Mouse (Mus musculus): ENCODE data around the gene Knstrn. TPM values are rescaled to one million over a fixed set of nuclear protein-coding genes. Genes with fewer than 3 reads are reported as not detected.
A peak's percentile ranks its signal among the peaks of the same experiment; 100 is the strongest.

The Knstrn gene
- polyA plus RNA-seq, 1 experiment from 2014 or later = 14.8 TPM

DNA sequence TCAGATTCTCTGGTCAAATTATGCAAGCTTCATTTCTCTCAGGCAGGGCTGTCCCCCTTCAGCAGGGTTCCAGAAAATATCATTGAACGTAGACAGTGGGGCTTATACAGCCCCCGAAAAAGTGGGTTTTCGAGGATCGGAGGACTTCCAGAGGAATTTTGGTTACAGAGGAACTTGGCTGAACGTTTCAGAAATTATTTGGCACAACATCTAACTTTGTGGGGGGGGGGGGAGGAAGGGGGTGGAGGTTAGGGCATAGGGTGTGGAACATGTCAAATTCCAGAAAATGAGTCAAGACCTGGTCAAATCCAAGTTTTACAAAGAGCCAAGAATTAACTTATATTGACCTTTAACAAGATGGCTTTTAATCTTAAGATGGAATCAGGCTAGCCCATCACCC, 15.3 kb downstream of the Knstrn start:
- ATAC-seq (ENCODE audit: low FRiP score) = no peak
- Histone ChIP-seq H3K9ac (replicated peaks) (no peak overlapping the region), H3K36me3 (0 out of 2 replicates have a peak, but pooled peaks cover 3% of the 10 kb centered on the region), H3K4me2 (no peak overlapping the region), H3K4me1 (no peaks in the 10 kb centered on the region), H3K9me3 (replicated peaks) (no peaks in the 10 kb centered on the region), H3K27ac (replicated peaks) (no peak overlapping the region), H3K4me3 (replicated peaks) (no peak overlapping the region), H3K27me3 (replicated peaks) (no peaks in the 10 kb centered on the region)
- WGBS = 97% methylated on average over 5 of the region's 5 CpGs

DNA sequence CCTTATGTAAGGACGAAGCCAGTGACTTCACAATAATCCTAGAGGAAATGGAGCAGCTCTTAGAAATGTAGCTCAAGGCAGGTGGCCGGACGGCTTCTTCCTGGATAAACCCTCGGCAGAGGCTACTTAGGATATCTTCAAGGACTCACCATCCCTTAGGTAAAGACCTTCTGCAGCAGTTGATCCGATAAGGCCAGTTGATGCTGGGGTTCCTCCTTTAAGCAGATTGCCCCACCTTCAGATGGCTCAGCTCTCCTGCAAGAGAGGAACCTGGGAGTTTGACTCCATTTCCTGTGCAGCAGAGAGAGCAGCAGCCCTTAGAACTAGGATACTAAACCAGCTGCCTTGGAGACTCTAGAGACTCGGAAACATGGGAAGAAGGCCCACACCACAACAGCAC, 20.3 kb downstream of the Knstrn start:
- no peak overlapping the region for H3K4me2 ChIP-seq
- no peaks in the 10 kb centered on the region for H3K9me3 ChIP-seq (replicated peaks)
- H3K27ac ChIP-seq (replicated peaks) = no peak overlapping the region
- H3K36me3 ChIP-seq = no peaks in the 10 kb centered on the region
- no peaks in the 10 kb centered on the region for H3K4me1 ChIP-seq
- no peaks in the 10 kb centered on the region for H3K27me3 ChIP-seq (replicated peaks)
- ATAC-seq (ENCODE audit: low FRiP score) = no peak
- no peak overlapping the region for H3K4me3 ChIP-seq (replicated peaks)
- no peak overlapping the region for H3K9ac ChIP-seq (replicated peaks)
- 90% methylated on average over 6 of the region's 6 CpGs for WGBS

DNA sequence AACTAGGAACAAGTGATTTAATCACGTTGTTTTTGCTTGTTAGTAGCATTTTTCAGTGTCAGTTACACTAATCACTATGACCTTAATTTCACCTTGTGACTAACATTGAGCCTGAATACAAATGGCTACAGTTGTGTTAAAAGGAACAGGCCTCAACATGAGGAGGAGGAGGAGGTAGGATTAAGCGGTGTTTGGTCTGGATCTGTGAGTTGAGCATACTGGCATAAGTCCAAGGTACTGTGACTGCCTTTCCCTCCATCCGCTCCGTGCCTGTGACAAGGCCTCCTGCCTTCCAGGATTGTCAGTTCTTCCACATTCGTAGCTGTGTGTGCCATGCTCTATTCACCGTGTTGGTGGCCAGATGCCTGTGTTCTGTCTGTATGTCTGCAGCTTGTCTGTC, 21.3 kb downstream of the Knstrn start:
- Histone ChIP-seq H3K36me3 (no peaks in the 10 kb centered on the region), H3K27ac (replicated peaks) (no peak overlapping the region), H3K4me2 (no peak overlapping the region), H3K27me3 (replicated peaks) (no peaks in the 10 kb centered on the region), H3K9ac (replicated peaks) (no peak overlapping the region), H3K4me1 (no peaks in the 10 kb centered on the region), H3K9me3 (replicated peaks) (no peaks in the 10 kb centered on the region), H3K4me3 (replicated peaks) (no peak overlapping the region)
- ATAC-seq (ENCODE audit: low FRiP score) = no peak
- 87% methylated on average over 6 of the region's 6 CpGs for WGBS

GRCm38 (mm10) chr2:118838330-118838729, 24.5 kb downstream of the Knstrn start:
- ATAC-seq (ENCODE audit: low FRiP score) = no peak
- Histone ChIP-seq H3K27ac (replicated peaks) (no peak overlapping the region), H3K4me2 (no peak overlapping the region), H3K9ac (replicated peaks) (no peak overlapping the region), H3K36me3 (no peaks in the 10 kb centered on the region), H3K27me3 (replicated peaks) (no peaks in the 10 kb centered on the region), H3K9me3 (replicated peaks) (no peaks in the 10 kb centered on the region), H3K4me1 (no peaks in the 10 kb centered on the region), H3K4me3 (replicated peaks) (no peak overlapping the region)
- 56% methylated on average over 5 of the region's 5 CpGs for WGBS

- Histone ChIP-seq H3K4me2 (no peak overlapping the region), H3K36me3 (no peaks in the 10 kb centered on the region), H3K9me3 (replicated peaks) (no peaks in the 10 kb centered on the region), H3K9ac (replicated peaks) (no peak overlapping the region), H3K27me3 (replicated peaks) (no peaks in the 10 kb centered on the region), H3K4me3 (replicated peaks) (no peak overlapping the region), H3K27ac (replicated peaks) (no peak overlapping the region), H3K4me1 (no peaks in the 10 kb centered on the region)
- ATAC-seq (ENCODE audit: low FRiP score) = no peak
- WGBS = 75% methylated on average over 5 of the region's 5 CpGs
Measured at GRCm38 (mm10) chr2:118841186-118841585, 27.4 kb downstream of the Knstrn start.

GRCm38 (mm10) chr2:118841774-118842173, 28.0 kb downstream of the Knstrn start:
- no peak for ATAC-seq (ENCODE audit: low FRiP score)
- Histone ChIP-seq H3K9ac (replicated peaks) (no peak overlapping the region), H3K27ac (replicated peaks) (no peak overlapping the region), H3K9me3 (replicated peaks) (no peaks in the 10 kb centered on the region), H3K4me3 (replicated peaks) (no peak overlapping the region), H3K27me3 (replicated peaks) (no peaks in the 10 kb centered on the region), H3K4me2 (no peak overlapping the region), H3K36me3 (no peaks in the 10 kb centered on the region), H3K4me1 (no peaks in the 10 kb centered on the region)
- 85% methylated on average over 4 of the region's 4 CpGs for WGBS

DNA sequence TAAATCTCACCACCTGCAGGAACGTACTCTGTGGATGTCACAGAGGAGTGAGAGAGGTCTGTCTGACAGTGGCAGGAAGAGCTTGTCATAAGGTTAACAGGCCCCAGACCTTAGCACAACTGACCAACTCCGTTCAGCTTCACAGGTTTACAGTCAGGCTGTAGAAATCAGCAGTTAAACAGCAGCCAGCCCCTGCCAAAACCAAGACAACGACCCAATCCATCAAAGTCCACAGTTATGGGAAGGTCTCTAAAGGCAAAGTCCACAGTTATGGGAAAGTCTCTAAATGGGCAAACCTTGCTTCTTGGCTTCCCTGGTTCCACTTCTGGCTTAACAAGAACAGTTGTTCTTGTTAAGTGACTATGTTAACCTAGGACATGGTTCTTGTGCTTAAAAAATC, 30.6 kb downstream of the Knstrn start:
- ATAC-seq (ENCODE audit: low FRiP score) = no peak
- Histone ChIP-seq H3K9me3 (replicated peaks) (no peaks in the 10 kb centered on the region), H3K4me3 (replicated peaks) (no peak overlapping the region), H3K4me2 (no peak overlapping the region), H3K27me3 (replicated peaks) (no peaks in the 10 kb centered on the region), H3K27ac (replicated peaks) (no peak overlapping the region), H3K9ac (replicated peaks) (no peak overlapping the region), H3K36me3 (no peaks in the 10 kb centered on the region), H3K4me1 (no peaks in the 10 kb centered on the region)
- 85% methylated on average over 3 of the region's 3 CpGs for WGBS

DNA sequence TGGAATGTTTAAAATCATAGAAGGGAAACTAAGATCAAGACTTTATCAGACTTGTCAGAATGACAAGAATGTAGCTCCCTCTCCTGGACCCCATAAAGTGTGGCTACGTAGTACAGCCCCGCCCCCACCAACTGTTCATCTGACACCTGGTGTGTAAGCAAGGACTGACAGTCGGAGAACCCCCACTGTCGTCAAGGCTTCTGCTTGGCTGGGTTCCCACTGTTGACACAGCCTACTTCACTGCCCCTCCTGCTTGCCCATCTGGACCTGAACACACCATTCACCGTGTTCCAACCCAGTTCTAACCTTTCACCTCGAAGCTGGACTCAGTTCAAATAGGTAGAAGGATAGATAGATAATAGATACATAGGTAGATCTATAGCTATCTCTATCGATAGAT, 32.4 kb downstream of the Knstrn start:
- Histone ChIP-seq H3K4me2 (no peak overlapping the region), H3K36me3 (no peaks in the 10 kb centered on the region), H3K4me1 (no peaks in the 10 kb centered on the region), H3K9ac (replicated peaks) (no peak overlapping the region), H3K9me3 (replicated peaks) (no peaks in the 10 kb centered on the region), H3K4me3 (replicated peaks) (no peak overlapping the region), H3K27ac (replicated peaks) (no peak overlapping the region), H3K27me3 (replicated peaks) (no peaks in the 10 kb centered on the region)
- WGBS = 62% methylated on average over 7 of the region's 7 CpGs
- ATAC-seq (ENCODE audit: low FRiP score) = no peak

- Histone ChIP-seq H3K9me3 (replicated peaks) (no peaks in the 10 kb centered on the region), H3K4me2 (no peak overlapping the region), H3K27ac (replicated peaks) (no peak overlapping the region), H3K4me3 (replicated peaks) (no peak overlapping the region), H3K36me3 (no peaks in the 10 kb centered on the region), H3K4me1 (no peaks in the 10 kb centered on the region), H3K9ac (replicated peaks) (no peak overlapping the region), H3K27me3 (replicated peaks) (no peaks in the 10 kb centered on the region)
- WGBS = 20% methylated on average over 3 of the region's 3 CpGs
- ATAC-seq (ENCODE audit: low FRiP score) = no peak
Measured at GRCm38 (mm10) chr2:118851756-118852155, 38.0 kb downstream of the Knstrn start.

- Histone ChIP-seq H3K4me2 (peak within 1 kb of the TSS; percentile 80), H3K9me3 (replicated peaks) (no peaks in the 10 kb centered on the region), H3K4me3 (replicated peaks) (peak within 1 kb of the TSS; percentile 72), H3K27ac (replicated peaks) (peak within 1 kb of the TSS; percentile 85), H3K4me1 (peaks cover 21% of the 10 kb centered on the region), H3K9ac (replicated peaks) (peak within 1 kb of the TSS; percentile 66), H3K27me3 (replicated peaks) (no peaks in the 10 kb centered on the region), H3K36me3 (0 out of 2 replicates have a peak, but pooled peaks cover 3% of the 10 kb centered on the region)
- ATAC-seq (ENCODE audit: low FRiP score) = peak; percentile 100
- 2% methylated on average over 34 of the region's 34 CpGs for WGBS
Measured at GRCm38 (mm10) chr2:118861454-118862339, 47.9 kb downstream of the Knstrn start, which contains the start of gene Ivd. Gene Ivd, plus strand, starts transcription at chr2:118861954.

GRCm38 (mm10) chr2:118862340-118862675, 48.5 kb downstream of the Knstrn start:
- Histone ChIP-seq H3K27me3 (replicated peaks) (no peaks in the 10 kb centered on the region), H3K4me1 (peaks cover 21% of the 10 kb centered on the region), H3K27ac (replicated peaks) (peak overlapping the region; percentile 85), H3K4me3 (replicated peaks) (peak overlapping the region; percentile 72), H3K9me3 (replicated peaks) (no peaks in the 10 kb centered on the region), H3K9ac (replicated peaks) (peak overlapping the region; percentile 66), H3K4me2 (peak overlapping the region; percentile 80), H3K36me3 (0 out of 2 replicates have a peak, but pooled peaks cover 3% of the 10 kb centered on the region)
- no peak for ATAC-seq (ENCODE audit: low FRiP score)
- WGBS = 61% methylated on average over 2 of the region's 3 CpGs

GRCm38 (mm10) chr2:118870601-118871000, 56.8 kb downstream of the Knstrn start:
- Histone ChIP-seq H3K27me3 (replicated peaks) (no peaks in the 10 kb centered on the region), H3K4me1 (no peaks in the 10 kb centered on the region), H3K4me3 (replicated peaks) (no peak overlapping the region), H3K9ac (replicated peaks) (no peak overlapping the region), H3K27ac (replicated peaks) (no peak overlapping the region), H3K4me2 (no peak overlapping the region), H3K36me3 (peaks cover 18% of the 10 kb centered on the region; the same call in 1 of the 2 replicates), H3K9me3 (replicated peaks) (no peaks in the 10 kb centered on the region)
- no peak for ATAC-seq (ENCODE audit: low FRiP score)
- 94% methylated on average over 3 of the region's 3 CpGs for WGBS
